Mouse (Mus musculus) liver, embryonic 15.5 days (tissue): ENCODE measurements at regions not wholly inside any gene's neighbourhood (a gene's known extent, or its start where the extent isn't known, plus 50 kb on each side); places are given as distances from the start of the nearest gene placed in this dataset.
A peak's percentile ranks its signal among the peaks of the same experiment; 100 is the strongest.

Experiments
- ATAC-seq: fragments of 200-750 bp; cut with Nextera tagmentation; 2 replicates; pipeline ENCODE4 v1.8.0; 2017; ENCODE audit warnings: moderate number of reproducible peaks, mild to moderate bottlenecking, moderate library complexity; ENCODE audit not compliant: insufficient read depth
- H3K27ac ChIP-seq: fragments of 300-500 bp; sonication (generic); replicated peaks from 2 replicates; pipeline ENCODE4 v1.5.1; 2015; ENCODE audit warnings: mild to moderate bottlenecking, inconsistent platforms
- H3K27me3 ChIP-seq: fragments of 300-500 bp; sonication (generic); 2 replicates; pipeline ENCODE4 v1.6.1; 2015; ENCODE audit warnings: mild to moderate bottlenecking, inconsistent platforms
- H3K36me3 ChIP-seq: fragments of 300-500 bp; sonication (generic); replicated peaks from 2 replicates; pipeline ENCODE4 v1.6.1; 2015; ENCODE audit warnings: moderate library complexity, mild to moderate bottlenecking, inconsistent platforms
- H3K4me1 ChIP-seq: fragments of 300-500 bp; sonication (generic); replicated peaks from 2 replicates; pipeline ENCODE4 v1.6.1; 2015; ENCODE audit warnings: inconsistent platforms
- H3K4me2 ChIP-seq: fragments of 300-500 bp; sonication (generic); 2 replicates; pipeline ENCODE4 v1.6.1; 2015; ENCODE audit warnings: moderate library complexity, mild to moderate bottlenecking, inconsistent platforms
- H3K4me3 ChIP-seq: fragments of 300-500 bp; sonication (generic); replicated peaks from 2 replicates; pipeline ENCODE4 v1.5.1; 2015; ENCODE audit warnings: mild to moderate bottlenecking, inconsistent platforms
- H3K9ac ChIP-seq: fragments of 300-500 bp; sonication (generic); 2 replicates; pipeline ENCODE4 v1.6.1; 2015; ENCODE audit warnings: moderate library complexity, mild to moderate bottlenecking, inconsistent platforms
- H3K9me3 ChIP-seq: fragments of 300-500 bp; sonication (generic); replicated peaks from 2 replicates; pipeline ENCODE4 v1.6.1; 2016; ENCODE audit warnings: inconsistent platforms
- WGBS: fragments of 180-500 bp; shearing (Covaris S2); methylation state at CpG from one replicate; pipeline ENCODE4 v1.1.7; 2015; ENCODE audit warnings: mixed read lengths; ENCODE audit not compliant: insufficient replicate concordance; 5-methylcytosine and 5-hydroxymethylcytosine counted together

DNA sequence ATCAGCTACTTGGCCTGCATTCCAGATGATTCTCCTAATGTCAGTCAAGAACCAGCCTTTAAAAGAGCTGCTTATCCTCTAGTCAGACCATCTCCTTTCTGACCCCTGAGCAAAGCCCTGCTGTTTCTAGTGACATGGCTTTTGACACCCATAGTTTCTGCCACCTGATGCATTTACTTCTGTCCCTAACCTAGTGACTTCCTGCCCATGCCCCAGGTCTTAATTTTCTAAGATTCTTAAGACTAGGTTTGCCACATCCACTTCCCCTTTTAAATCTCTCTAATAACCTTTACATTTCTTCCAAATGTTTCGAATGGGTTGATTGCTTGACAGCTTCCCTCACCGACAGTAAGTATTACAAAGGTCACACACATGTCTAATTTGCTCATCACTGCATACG is 321.1 kb upstream of the Trib2 start:
- peaks cover 5% of the 10 kb centered on the region; the same call in 1 of the 2 replicates for H3K4me1 ChIP-seq
- no peak overlapping the region for H3K27ac ChIP-seq
- no peak for ATAC-seq
- H3K4me2 ChIP-seq = no peak overlapping the region
- 46% methylated on average over 3 of the region's 3 CpGs for WGBS
- no peak overlapping the region for H3K4me3 ChIP-seq
- no peaks in the 10 kb centered on the region for H3K9me3 ChIP-seq
- H3K9ac ChIP-seq = no peak overlapping the region
- H3K36me3 ChIP-seq = no peaks in the 10 kb centered on the region
- H3K27me3 ChIP-seq = no peaks in the 10 kb centered on the region

DNA sequence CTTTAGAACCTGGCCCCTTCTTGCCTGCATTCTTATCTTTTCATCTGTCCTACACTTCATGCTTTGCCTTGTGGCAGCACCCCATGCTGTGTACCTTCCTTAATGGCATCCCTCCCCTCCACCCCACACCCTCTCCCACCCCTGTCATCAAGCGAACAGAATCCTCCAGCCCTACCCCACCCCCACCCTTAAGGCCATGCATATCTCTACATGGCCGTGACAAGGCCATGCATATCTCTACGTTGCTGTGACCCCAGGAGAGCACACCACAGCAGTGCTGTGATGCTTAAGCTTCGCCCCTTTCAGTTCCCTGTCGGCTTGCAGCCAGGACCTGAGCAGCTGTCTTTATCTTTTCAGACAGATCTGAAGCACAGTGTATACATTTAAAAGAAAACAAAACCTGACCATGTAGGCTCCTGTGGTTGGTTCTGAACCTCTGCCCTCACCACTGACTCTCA is 319.5 kb upstream of the Trib2 start:
- WGBS = 5% methylated on average over 5 of the region's 5 CpGs
- H3K4me1 ChIP-seq = peaks cover 5% of the 10 kb centered on the region; the same call in 1 of the 2 replicates
- H3K27ac ChIP-seq = no peak overlapping the region
- no peak overlapping the region for H3K4me2 ChIP-seq
- H3K27me3 ChIP-seq = no peaks in the 10 kb centered on the region
- no peaks in the 10 kb centered on the region for H3K9me3 ChIP-seq
- H3K36me3 ChIP-seq = no peaks in the 10 kb centered on the region
- H3K4me3 ChIP-seq = no peak overlapping the region
- peak; percentile 69 for ATAC-seq
- H3K9ac ChIP-seq = no peak overlapping the region

DNA sequence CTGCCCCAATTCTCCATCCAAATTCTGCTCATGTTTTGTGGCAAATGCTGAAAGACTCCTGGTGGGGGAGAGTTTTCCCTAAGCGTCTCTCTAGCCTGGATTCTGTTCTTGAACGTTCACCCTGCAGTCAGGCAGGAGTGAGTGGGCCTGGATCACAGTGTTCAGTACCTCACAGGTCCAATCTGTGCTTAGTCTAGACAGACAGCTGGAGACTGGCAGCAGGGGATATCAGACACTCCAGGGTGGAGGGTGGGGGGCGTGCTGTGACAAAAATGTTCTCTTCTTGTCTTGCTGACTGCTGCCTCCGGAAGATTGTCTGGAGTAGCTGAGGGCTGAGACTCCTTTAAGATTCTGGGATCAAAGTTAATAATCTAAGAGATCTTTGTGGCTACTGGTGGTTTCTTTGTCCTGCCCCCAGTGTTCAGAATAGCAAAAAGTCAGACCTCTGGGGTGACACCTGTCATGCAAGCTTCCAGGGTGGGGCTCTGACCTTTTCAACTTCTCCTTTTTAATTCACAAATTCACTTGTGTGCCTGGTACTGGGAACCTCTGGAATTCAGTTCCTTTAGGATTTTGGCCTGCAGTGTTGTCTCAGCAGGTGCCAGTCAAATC is 319.0 kb upstream of the Trib2 start:
- WGBS = 35% methylated on average over 4 of the region's 4 CpGs

DNA sequence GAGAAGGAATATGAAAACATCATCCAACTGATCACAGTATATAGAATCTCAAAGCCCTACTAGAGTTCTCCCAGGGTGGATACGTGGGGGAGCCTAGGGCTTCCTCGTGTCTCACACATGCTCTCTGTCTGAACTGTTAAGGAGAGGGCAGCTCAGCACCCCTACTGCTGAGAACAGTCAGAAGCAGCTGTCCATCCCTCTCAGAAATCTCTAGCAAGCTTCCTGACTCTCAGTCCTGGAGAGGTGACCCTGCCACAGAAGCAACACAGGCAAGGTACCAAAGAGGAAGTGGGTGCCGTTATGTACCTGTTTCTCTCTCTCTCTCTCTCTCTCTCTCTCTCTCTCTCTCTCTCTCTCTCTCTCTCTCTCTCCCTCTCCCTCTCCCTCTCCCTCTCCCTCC is 317.7 kb upstream of the Trib2 start:
- Histone ChIP-seq H3K27ac (no peak overlapping the region), H3K4me1 (peaks cover 5% of the 10 kb centered on the region; the same call in 1 of the 2 replicates), H3K4me2 (no peak overlapping the region), H3K4me3 (no peak overlapping the region), H3K9ac (no peak overlapping the region), H3K36me3 (no peaks in the 10 kb centered on the region), H3K27me3 (no peaks in the 10 kb centered on the region), H3K9me3 (no peaks in the 10 kb centered on the region)
- WGBS = 42% methylated on average over 3 of the region's 3 CpGs
- ATAC-seq = no peak

More for the DNA sequence above, 319.0 kb upstream of the Trib2 start:
- Histone ChIP-seq H3K36me3 (no peaks in the 10 kb centered on the region), H3K27ac (no peak overlapping the region), H3K4me2 (no peak overlapping the region), H3K9ac (no peak overlapping the region), H3K27me3 (no peaks in the 10 kb centered on the region), H3K4me1 (peaks cover 5% of the 10 kb centered on the region; the same call in 1 of the 2 replicates), H3K4me3 (no peak overlapping the region), H3K9me3 (no peaks in the 10 kb centered on the region)
- no peak for ATAC-seq

DNA sequence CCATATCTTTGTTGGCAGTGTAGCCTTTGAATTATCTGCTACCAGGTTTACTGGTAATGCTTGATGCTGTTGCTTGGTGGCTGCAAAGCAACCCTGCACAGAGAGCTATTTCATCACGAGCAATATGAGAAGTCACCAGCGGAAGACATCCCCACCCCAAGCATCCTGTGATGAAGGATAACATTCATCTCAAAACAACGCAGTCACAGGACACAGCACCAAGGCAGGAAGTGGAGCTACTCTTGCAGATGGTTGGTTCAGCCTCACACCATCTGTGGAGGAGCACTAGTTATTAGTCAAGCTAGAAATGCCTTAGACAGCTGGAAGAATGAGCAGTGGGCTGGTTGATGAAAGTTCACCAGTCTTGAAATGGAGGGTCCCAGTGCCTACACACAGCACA is 316.5 kb upstream of the Trib2 start:
- 31% methylated on average over 3 of the region's 3 CpGs for WGBS
- H3K27ac ChIP-seq = no peak overlapping the region
- H3K4me3 ChIP-seq = no peak overlapping the region
- no peaks in the 10 kb centered on the region for H3K27me3 ChIP-seq
- no peaks in the 10 kb centered on the region for H3K9me3 ChIP-seq
- ATAC-seq = no peak
- no peaks in the 10 kb centered on the region for H3K36me3 ChIP-seq
- peaks cover 5% of the 10 kb centered on the region; the same call in 1 of the 2 replicates for H3K4me1 ChIP-seq
- no peak overlapping the region for H3K9ac ChIP-seq
- H3K4me2 ChIP-seq = no peak overlapping the region

DNA sequence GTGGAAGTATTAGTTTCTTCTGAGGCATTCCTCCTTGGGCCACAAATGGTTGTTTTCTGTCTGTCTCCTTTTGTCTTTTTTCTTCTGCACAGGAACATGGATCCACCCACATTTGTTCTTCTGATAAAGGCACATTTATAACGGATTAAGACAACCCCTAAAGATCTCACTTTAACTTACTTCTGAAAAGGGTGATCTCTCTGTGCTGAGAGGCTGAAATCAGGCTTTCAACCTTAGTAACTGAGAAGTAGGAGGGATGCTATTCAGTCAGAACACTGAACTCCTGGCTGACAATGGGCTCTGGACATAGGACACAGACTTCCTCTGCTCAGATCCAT is 315.0 kb upstream of the Trib2 start:
- WGBS = 21% methylated on average over 1 of the region's 1 CpGs
- no peak overlapping the region for H3K9ac ChIP-seq

DNA sequence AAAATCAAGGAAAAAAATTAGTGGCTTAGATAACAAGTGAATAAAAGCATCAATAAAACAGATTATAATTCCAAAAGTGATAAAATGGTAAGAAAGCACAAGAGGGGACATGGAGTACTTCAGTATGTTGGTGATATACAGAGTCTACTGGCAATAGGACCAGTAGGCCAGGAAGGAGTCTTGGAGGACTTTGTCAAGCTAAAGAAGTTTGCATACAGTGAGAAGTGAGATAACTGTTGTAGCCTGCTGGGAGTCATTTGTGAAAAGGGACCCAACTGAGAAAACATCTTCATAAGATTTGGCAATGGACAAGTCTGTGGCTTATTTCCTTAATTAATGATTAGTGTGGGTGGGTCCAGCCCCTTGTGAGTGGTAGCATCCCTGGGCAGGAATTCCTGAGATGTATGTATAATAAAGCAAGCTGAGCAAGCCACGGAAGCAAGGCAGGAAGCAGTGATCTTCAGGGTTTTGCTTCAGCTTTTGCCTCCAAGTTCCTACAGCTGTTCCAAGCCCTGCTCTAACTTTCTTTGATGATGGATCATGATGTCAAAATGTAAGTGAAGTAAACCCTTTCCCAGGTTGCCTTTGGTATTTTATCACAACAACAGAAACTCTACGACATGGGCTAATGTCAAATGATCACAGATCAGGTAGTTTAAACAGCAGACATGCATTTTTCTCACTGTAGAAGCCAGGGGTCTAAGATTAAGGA is 314.5 kb upstream of the Trib2 start:
- no peak overlapping the region for H3K4me3 ChIP-seq
- no peak overlapping the region for H3K4me2 ChIP-seq
- H3K9ac ChIP-seq = no peak overlapping the region
- ATAC-seq = no peak
- H3K27ac ChIP-seq = no peak overlapping the region
- H3K36me3 ChIP-seq = no peaks in the 10 kb centered on the region
- peaks cover 2% of the 10 kb centered on the region; the same call in 1 of the 2 replicates for H3K4me1 ChIP-seq
- H3K9me3 ChIP-seq = no peaks in the 10 kb centered on the region
- H3K27me3 ChIP-seq = no peaks in the 10 kb centered on the region
- 49% methylated on average over 2 of the region's 2 CpGs for WGBS

More for the DNA sequence above, 315.0 kb upstream of the Trib2 start:
- no peak overlapping the region for H3K4me2 ChIP-seq
- H3K36me3 ChIP-seq = no peaks in the 10 kb centered on the region
- H3K4me3 ChIP-seq = no peak overlapping the region
- peaks cover 5% of the 10 kb centered on the region; the same call in 1 of the 2 replicates for H3K4me1 ChIP-seq
- H3K27ac ChIP-seq = no peak overlapping the region
- no peaks in the 10 kb centered on the region for H3K9me3 ChIP-seq
- H3K27me3 ChIP-seq = no peaks in the 10 kb centered on the region
- no peak for ATAC-seq

DNA sequence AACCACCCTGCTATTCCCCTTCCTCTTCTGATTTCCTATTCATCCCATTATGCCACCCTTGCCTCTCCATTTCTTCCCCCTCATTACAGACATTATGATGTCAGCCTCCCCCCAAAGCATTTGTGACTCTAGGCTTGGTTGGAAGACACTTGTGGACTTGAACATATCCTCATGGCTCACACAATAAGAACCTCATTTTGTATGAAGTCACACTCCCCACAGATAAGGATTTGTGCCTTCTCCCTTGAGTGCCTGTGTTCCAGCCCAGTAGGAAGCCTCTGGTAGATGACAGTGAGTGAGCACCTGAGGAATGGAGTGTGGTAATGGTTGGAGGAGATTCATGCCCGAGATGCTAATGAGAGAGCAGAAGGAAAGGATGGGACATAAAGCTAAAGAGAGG is 313.9 kb upstream of the Trib2 start:
- 32% methylated on average over 1 of the region's 1 CpGs for WGBS
- no peak for ATAC-seq

DNA sequence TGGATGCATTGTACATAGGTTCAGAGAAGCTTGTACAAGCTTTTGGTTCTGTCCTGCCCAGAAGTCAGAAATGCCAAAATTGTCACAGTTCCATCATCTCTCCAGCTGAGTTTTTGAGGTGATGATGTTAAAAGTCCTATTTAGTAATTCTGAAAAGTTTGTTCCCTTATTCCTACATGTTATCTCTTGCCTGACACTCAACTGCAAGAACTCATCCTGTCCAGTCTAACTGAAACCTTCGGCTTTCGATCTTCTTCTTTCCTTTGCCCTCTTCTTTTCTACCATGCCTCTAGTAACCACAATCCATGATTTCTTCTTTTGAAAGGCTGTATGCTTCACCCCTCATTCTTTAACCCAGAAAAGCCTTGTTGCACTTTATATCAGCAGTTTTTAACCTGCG is 313.2 kb upstream of the Trib2 start:
- H3K27me3 ChIP-seq = no peaks in the 10 kb centered on the region
- no peaks in the 10 kb centered on the region for H3K36me3 ChIP-seq
- ATAC-seq = no peak
- no peak overlapping the region for H3K27ac ChIP-seq
- H3K4me2 ChIP-seq = no peak overlapping the region
- 59% methylated on average over 3 of the region's 3 CpGs for WGBS
- H3K4me3 ChIP-seq = no peak overlapping the region
- H3K9me3 ChIP-seq = no peaks in the 10 kb centered on the region
- H3K9ac ChIP-seq = no peak overlapping the region
- no peaks in the 10 kb centered on the region for H3K4me1 ChIP-seq

More for the DNA sequence above, 313.9 kb upstream of the Trib2 start:
- H3K27ac ChIP-seq = no peak overlapping the region
- no peak overlapping the region for H3K4me3 ChIP-seq
- H3K36me3 ChIP-seq = no peaks in the 10 kb centered on the region
- no peak overlapping the region for H3K4me2 ChIP-seq
- no peak overlapping the region for H3K9ac ChIP-seq
- no peaks in the 10 kb centered on the region for H3K9me3 ChIP-seq
- no peaks in the 10 kb centered on the region for H3K27me3 ChIP-seq
- no peaks in the 10 kb centered on the region for H3K4me1 ChIP-seq

DNA sequence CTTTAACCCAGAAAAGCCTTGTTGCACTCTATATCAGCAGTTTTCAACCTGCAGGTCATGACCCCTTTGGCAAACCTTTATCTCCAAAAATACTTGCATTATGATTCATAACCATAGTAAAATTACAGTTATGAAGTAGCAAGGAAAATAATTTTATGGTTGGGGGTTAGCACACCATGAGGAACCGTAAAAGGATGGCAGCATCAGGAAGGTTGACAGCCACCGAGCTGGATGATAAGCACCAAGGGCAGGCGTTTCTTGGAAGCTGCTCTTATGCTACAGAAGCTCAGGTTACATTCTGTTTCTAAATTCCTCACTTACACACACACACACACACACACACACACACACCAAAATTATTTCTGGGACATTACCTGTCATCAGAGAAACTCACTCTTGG is 312.5 kb upstream of the Trib2 start:
- no peak for ATAC-seq
- 42% methylated on average over 3 of the region's 3 CpGs for WGBS
- no peaks in the 10 kb centered on the region for H3K9me3 ChIP-seq
- no peak overlapping the region for H3K27ac ChIP-seq
- no peaks in the 10 kb centered on the region for H3K36me3 ChIP-seq
- H3K4me3 ChIP-seq = no peak overlapping the region
- no peak overlapping the region for H3K9ac ChIP-seq
- H3K4me2 ChIP-seq = no peak overlapping the region
- no peaks in the 10 kb centered on the region for H3K27me3 ChIP-seq
- no peaks in the 10 kb centered on the region for H3K4me1 ChIP-seq

DNA sequence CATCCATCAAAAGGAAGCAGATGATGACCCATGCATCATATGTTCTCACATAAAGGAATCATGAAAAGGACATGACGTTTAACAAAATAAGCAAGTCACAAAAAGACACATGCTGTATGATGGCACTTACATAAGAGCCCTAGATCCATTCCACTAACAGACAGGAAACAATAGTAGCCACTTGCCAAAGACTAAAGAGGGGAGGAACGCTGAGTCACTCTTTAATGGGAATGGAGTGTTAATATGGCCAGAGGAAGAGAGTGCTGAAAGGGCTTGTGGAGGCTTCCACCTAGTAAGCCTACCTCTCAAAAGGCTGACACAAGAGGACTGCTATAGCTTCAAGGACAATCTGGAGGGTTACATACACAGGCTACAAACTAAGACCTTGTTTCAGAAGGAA is 308.2 kb upstream of the Trib2 start:
- H3K4me1 ChIP-seq = no peaks in the 10 kb centered on the region
- 35% methylated on average over 2 of the region's 2 CpGs for WGBS
- H3K27me3 ChIP-seq = no peaks in the 10 kb centered on the region
- no peak overlapping the region for H3K9ac ChIP-seq
- H3K9me3 ChIP-seq = no peaks in the 10 kb centered on the region
- no peak overlapping the region for H3K4me3 ChIP-seq
- ATAC-seq = no peak
- no peak overlapping the region for H3K4me2 ChIP-seq
- no peaks in the 10 kb centered on the region for H3K36me3 ChIP-seq
- no peak overlapping the region for H3K27ac ChIP-seq
